Mouse (Mus musculus) forebrain, embryonic 16.5 days (tissue): Measurements from ENCODE around the gene Grcc10. TPM values are rescaled to one million over a fixed set of nuclear protein-coding genes. Genes with fewer than 3 reads are reported as not detected.
A peak's percentile ranks its signal among the peaks of the same experiment; 100 is the strongest.

Source experiments
- ATAC-seq: fragments of 200-750 bp; cut with Nextera tagmentation; 2 replicates; pipeline ENCODE4 v1.8.0; 2017; ENCODE audit warnings: mild to moderate bottlenecking, moderate library complexity
- H3K27ac ChIP-seq: fragments of 300-500 bp; sonication (generic); 2 replicates; pipeline ENCODE4 v1.5.1; 2014; ENCODE audit warnings: low read length, control low read depth
- H3K27me3 ChIP-seq: fragments of 300-500 bp; sonication (generic); replicated peaks from 2 replicates; pipeline ENCODE4 v1.6.1; 2014; ENCODE audit warnings: low read length; ENCODE audit not compliant: control insufficient read depth, insufficient read depth
- H3K36me3 ChIP-seq: fragments of 300-500 bp; sonication (generic); 2 replicates; pipeline ENCODE4 v1.6.1; 2014; ENCODE audit not compliant: control insufficient read depth, insufficient read depth
- H3K4me1 ChIP-seq: fragments of 300-500 bp; sonication (generic); replicated peaks from 2 replicates; pipeline ENCODE4 v1.6.1; 2014; ENCODE audit warnings: low read length; ENCODE audit not compliant: control insufficient read depth, insufficient read depth
- H3K4me2 ChIP-seq: fragments of 300-500 bp; sonication (generic); 2 replicates; pipeline ENCODE4 v1.6.1; 2014; ENCODE audit warnings: mild to moderate bottlenecking, low read length, control low read depth
- H3K4me3 ChIP-seq: fragments of 300-500 bp; sonication (generic); replicated peaks from 2 replicates; pipeline ENCODE4 v1.5.1; 2014; ENCODE audit warnings: mild to moderate bottlenecking, low read length, control low read depth
- H3K9ac ChIP-seq: fragments of 300-500 bp; sonication (generic); replicated peaks from 2 replicates; pipeline ENCODE4 v1.6.1; 2014; ENCODE audit warnings: low read depth, low read length, control low read depth
- H3K9me3 ChIP-seq: fragments of 300-500 bp; sonication (generic); 2 replicates; pipeline ENCODE4 v1.6.1; 2016; ENCODE audit warnings: low read length; ENCODE audit not compliant: control insufficient read depth
- WGBS: fragments of 180-500 bp; shearing (Covaris S2); extraction: QIAGEN DNeasy Blood & Tissue Kit; methylation state at CpG from one replicate; pipeline ENCODE4 v1.1.7; 2014; 5-methylcytosine and 5-hydroxymethylcytosine counted together
- polyA plus RNA-seq: library from polyadenylated mRNA; unstranded; fragments of >200 nt; fragmentation: Nextera tagmentation; extraction: Ambion mirVana; gene quantifications from 2 replicates; pipeline ENCODE4 v1.2.1, GENCODE M21; 2015

Grcc10 gene
- polyA plus RNA-seq, 1 experiment from 2014 or later = 614 TPM

- Histone ChIP-seq H3K9ac (0 out of 2 replicates have a peak within 1 kb of the TSS, but pooled peaks have one; percentile 14), H3K4me3 (no peak within 1 kb of the TSS), H3K27me3 (no peaks in the 10 kb centered on the region), H3K27ac (no peak within 1 kb of the TSS), H3K4me2 (no peak within 1 kb of the TSS), H3K9me3 (no peaks in the 10 kb centered on the region), H3K36me3 (peaks cover 4% of the 10 kb centered on the region; the same call in 1 of the 2 replicates), H3K4me1 (peaks cover 25% of the 10 kb centered on the region)
- no peak for ATAC-seq
- WGBS = 31% methylated on average over 15 of the region's 15 CpGs
Observed at GRCm38 (mm10) chr6:124738511-124739023, 2.6 kb downstream of the Grcc10 start, which contains the start of gene Ptpn6. TSS of gene Ptpn6 (minus strand) at chr6:124738714.

- no peak overlapping the region for H3K9ac ChIP-seq
- H3K27me3 ChIP-seq = no peaks in the 10 kb centered on the region
- H3K27ac ChIP-seq = no peak overlapping the region
- H3K9me3 ChIP-seq = no peaks in the 10 kb centered on the region
- no peak overlapping the region for H3K4me2 ChIP-seq
- 91% methylated on average over 11 of the region's 11 CpGs for WGBS
- no peak for ATAC-seq
- peaks cover 23% of the 10 kb centered on the region for H3K4me1 ChIP-seq
- no peaks in the 10 kb centered on the region for H3K36me3 ChIP-seq
- H3K4me3 ChIP-seq = no peak overlapping the region
Observed at GRCm38 (mm10) chr6:124737040-124737439, 4.1 kb downstream of the Grcc10 start.

- no peak for ATAC-seq
- 86% methylated on average over 3 of the region's 3 CpGs for WGBS
Observed at GRCm38 (mm10) chr6:124734417-124734816, 6.8 kb downstream of the Grcc10 start.

DNA sequence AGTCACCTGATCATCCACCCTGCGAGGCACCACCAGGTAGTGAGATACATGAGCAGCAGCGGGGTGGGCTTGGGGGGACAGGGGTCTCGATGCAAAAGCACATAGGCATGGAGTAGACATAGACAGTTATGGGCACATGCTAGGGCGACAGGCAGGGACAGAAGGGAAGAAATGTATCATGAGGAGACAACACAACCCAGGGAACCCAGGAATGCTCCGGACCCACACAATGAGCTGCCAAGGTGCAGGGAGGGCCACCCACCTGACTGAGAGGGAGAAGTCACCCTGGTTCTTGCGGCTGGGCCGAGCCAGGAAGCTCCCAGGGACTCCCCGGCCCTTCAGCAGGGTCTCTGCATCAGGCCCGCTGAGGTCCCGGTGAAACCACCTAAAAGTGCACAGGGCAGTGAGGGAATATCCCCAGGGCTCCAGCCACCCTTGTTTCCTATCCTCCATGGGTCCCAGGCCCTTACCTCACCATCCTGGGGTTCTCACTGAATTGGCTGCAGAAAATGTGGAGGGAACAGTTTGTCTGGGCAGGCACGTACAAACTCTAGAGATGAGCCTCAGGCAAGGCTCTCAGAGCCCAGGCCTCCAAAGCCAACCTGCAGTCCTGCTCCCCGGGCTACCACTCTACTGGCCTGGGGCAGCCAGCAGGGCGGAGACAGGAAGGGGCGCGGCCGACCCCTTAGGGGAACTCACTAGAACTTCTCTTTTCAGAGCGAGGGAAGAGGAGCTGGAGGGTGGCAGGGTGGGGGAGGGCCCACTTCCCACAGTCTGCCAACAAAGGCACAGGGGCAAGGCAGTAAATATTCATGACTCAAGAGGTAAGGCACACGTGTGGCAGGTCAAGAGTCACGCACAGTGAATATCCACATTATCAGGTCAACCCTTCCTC lies 8.5 kb downstream of the Grcc10 start:
- H3K4me1 ChIP-seq = no peaks in the 10 kb centered on the region
- H3K27ac ChIP-seq = no peak overlapping the region
- H3K9ac ChIP-seq = no peak overlapping the region
- 51% methylated on average over 19 of the region's 19 CpGs for WGBS
- no peak overlapping the region for H3K4me2 ChIP-seq
- H3K27me3 ChIP-seq = no peaks in the 10 kb centered on the region
- H3K9me3 ChIP-seq = no peaks in the 10 kb centered on the region
- no peak overlapping the region for H3K4me3 ChIP-seq
- ATAC-seq = no peak
- no peaks in the 10 kb centered on the region for H3K36me3 ChIP-seq

More at GRCm38 (mm10) chr6:124734417-124734816, 6.8 kb downstream of the Grcc10 start:
- Histone ChIP-seq H3K9ac (no peak overlapping the region), H3K4me1 (peaks cover 10% of the 10 kb centered on the region), H3K9me3 (no peaks in the 10 kb centered on the region), H3K27ac (no peak overlapping the region), H3K36me3 (no peaks in the 10 kb centered on the region), H3K4me3 (no peak overlapping the region), H3K4me2 (no peak overlapping the region), H3K27me3 (no peaks in the 10 kb centered on the region)

GRCm38 (mm10) chr6:124731038-124731437 lies 10.1 kb downstream of the Grcc10 start:
- no peaks in the 10 kb centered on the region for H3K27me3 ChIP-seq
- 86% methylated on average over 7 of the region's 7 CpGs for WGBS
- ATAC-seq = no peak
- H3K27ac ChIP-seq = no peak overlapping the region
- no peaks in the 10 kb centered on the region for H3K36me3 ChIP-seq
- no peaks in the 10 kb centered on the region for H3K9me3 ChIP-seq
- H3K4me1 ChIP-seq = no peaks in the 10 kb centered on the region
- no peak overlapping the region for H3K4me3 ChIP-seq
- no peak overlapping the region for H3K4me2 ChIP-seq
- no peak overlapping the region for H3K9ac ChIP-seq

GRCm38 (mm10) chr6:124729850-124730705 lies 11.1 kb downstream of the Grcc10 start:
- H3K9me3 ChIP-seq = no peaks in the 10 kb centered on the region
- WGBS = 90% methylated on average over 8 of the region's 8 CpGs
- H3K27me3 ChIP-seq = no peaks in the 10 kb centered on the region
- no peaks in the 10 kb centered on the region for H3K36me3 ChIP-seq
- no peak overlapping the region for H3K4me2 ChIP-seq
- H3K4me1 ChIP-seq = no peaks in the 10 kb centered on the region
- no peak overlapping the region for H3K27ac ChIP-seq
- no peak for ATAC-seq
- no peak overlapping the region for H3K4me3 ChIP-seq
- no peak overlapping the region for H3K9ac ChIP-seq

- no peaks in the 10 kb centered on the region for H3K4me1 ChIP-seq
- H3K36me3 ChIP-seq = no peaks in the 10 kb centered on the region
- H3K4me3 ChIP-seq = no peak overlapping the region
- ATAC-seq = no peak
- H3K9ac ChIP-seq = no peak overlapping the region
- H3K9me3 ChIP-seq = no peaks in the 10 kb centered on the region
- H3K27ac ChIP-seq = no peak overlapping the region
- 88% methylated on average over 10 of the region's 10 CpGs for WGBS
- no peak overlapping the region for H3K4me2 ChIP-seq
- no peaks in the 10 kb centered on the region for H3K27me3 ChIP-seq
Observed at GRCm38 (mm10) chr6:124728621-124729020, 12.6 kb downstream of the Grcc10 start.

GRCm38 (mm10) chr6:124724472-124724871 lies 16.7 kb downstream of the Grcc10 start:
- Histone ChIP-seq H3K4me3 (no peak overlapping the region), H3K9ac (no peak overlapping the region), H3K9me3 (no peaks in the 10 kb centered on the region), H3K4me2 (no peak overlapping the region), H3K4me1 (no peaks in the 10 kb centered on the region), H3K27me3 (no peaks in the 10 kb centered on the region), H3K27ac (no peak overlapping the region), H3K36me3 (no peaks in the 10 kb centered on the region)
- no peak for ATAC-seq
- WGBS = 90% methylated on average over 10 of the region's 10 CpGs

GRCm38 (mm10) chr6:124723541-124723940 lies 17.6 kb downstream of the Grcc10 start:
- no peak for ATAC-seq
- no peak overlapping the region for H3K9ac ChIP-seq
- no peaks in the 10 kb centered on the region for H3K4me1 ChIP-seq
- 84% methylated on average over 8 of the region's 8 CpGs for WGBS
- no peaks in the 10 kb centered on the region for H3K27me3 ChIP-seq
- no peaks in the 10 kb centered on the region for H3K36me3 ChIP-seq
- H3K9me3 ChIP-seq = no peaks in the 10 kb centered on the region
- H3K4me3 ChIP-seq = no peak overlapping the region
- no peak overlapping the region for H3K27ac ChIP-seq
- no peak overlapping the region for H3K4me2 ChIP-seq
